Mouse (Mus musculus) G1E (cell line): ENCODE results near the gene Maml3.

ENCODE experiments used
- CTCF ChIP-seq: IDR thresholded peaks from 2 replicates; pipeline ENCODE4 v1.5.1; 2012; ENCODE audit warnings: low read depth, low read length, inconsistent platforms, mixed read lengths
- GATA1 ChIP-seq: IDR thresholded peaks from 2 replicates; pipeline ENCODE4 v1.6.1; 2012; ENCODE audit warnings: borderline replicate concordance, low read length, inconsistent platforms, mixed read lengths
- GATA2 ChIP-seq: IDR thresholded peaks from 2 replicates; pipeline ENCODE4 v1.6.1; 2012; ENCODE audit warnings: low read depth, low read length, inconsistent platforms, borderline replicate concordance
- POLR2AphosphoS5 ChIP-seq: IDR thresholded peaks from 2 replicates; pipeline ENCODE4 v1.6.1; 2012; ENCODE audit warnings: low read depth, low read length, inconsistent platforms; ENCODE audit not compliant: insufficient replicate concordance
- TAL1 ChIP-seq: conservative IDR thresholded peaks from 2 replicates; pipeline ENCODE4 v1.6.1; 2012; ENCODE audit warnings: low read depth, low read length, inconsistent platforms, mixed read lengths

DNA sequence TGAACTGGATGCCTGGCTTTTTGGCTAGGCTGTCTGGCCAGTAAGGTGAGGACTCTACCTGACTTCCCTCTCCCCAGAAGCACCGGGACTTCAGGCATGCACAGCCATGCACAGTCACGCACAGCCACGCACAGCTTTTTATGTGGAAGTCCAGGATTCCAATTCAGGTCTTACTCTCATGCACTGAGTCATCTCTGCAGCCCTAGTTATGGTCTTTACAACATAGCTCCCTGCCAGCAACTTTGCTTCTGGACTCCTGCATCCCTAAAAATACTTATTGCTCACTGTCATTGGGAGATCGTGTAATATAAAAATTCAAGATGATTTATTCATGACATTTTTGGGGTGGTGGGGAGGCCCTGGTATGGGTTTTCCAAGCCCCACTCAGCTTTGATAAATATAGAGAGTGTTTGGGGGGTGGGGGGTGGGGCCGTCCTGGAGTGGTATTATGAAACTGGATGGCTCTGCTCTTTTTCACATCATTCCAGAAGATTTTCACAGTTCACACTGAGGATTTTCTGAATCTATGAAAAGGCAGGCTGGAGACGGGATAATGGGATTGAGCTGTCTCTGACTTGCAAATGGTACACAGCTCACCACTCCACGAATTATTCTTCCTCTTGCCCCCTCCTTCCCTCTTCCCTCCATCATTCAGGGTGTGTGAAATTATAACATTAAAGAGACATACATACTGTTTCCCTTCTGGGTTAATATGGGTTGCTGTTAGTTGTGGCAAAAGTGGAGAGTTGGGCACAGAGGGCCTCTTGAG, 288.2 kb downstream of the Maml3 start:
- TF ChIP-seq CTCF, result no peak
- no peak for TF ChIP-seq TAL1
- no peak for TF ChIP-seq GATA1
- TF ChIP-seq POLR2AphosphoS5, result no peak
- TF ChIP-seq GATA2, result no peak
